Mouse (Mus musculus) intestine, embryonic 16.5 days (tissue): ENCODE data around the gene Socs3. TPM values are rescaled to one million over a fixed set of nuclear protein-coding genes. Genes with fewer than 3 reads are reported as not detected.
A peak's percentile ranks its signal among the peaks of the same experiment; 100 is the strongest.

Experiments
- ATAC-seq: fragments of 200-750 bp; cut with Nextera tagmentation; 2 replicates; pipeline ENCODE4 v1.8.0; 2017; ENCODE audit warnings: moderate TSS enrichment, moderate library complexity
- H3K27ac ChIP-seq: fragments of 300-500 bp; sonication (generic); 2 replicates; pipeline ENCODE4 v1.5.1; 2014; ENCODE audit warnings: mild to moderate bottlenecking, low read length
- H3K27me3 ChIP-seq: fragments of 300-500 bp; sonication (generic); replicated peaks from 2 replicates; pipeline ENCODE4 v1.6.1; 2014; ENCODE audit warnings: low read length, control low read depth, mixed read lengths; ENCODE audit not compliant: control insufficient read depth, insufficient read depth
- H3K36me3 ChIP-seq: fragments of 300-500 bp; sonication (generic); 2 replicates; pipeline ENCODE4 v1.6.1; 2014; ENCODE audit warnings: low read length, control low read depth; ENCODE audit not compliant: control insufficient read depth, insufficient read depth
- H3K4me1 ChIP-seq: fragments of 300-500 bp; sonication (generic); 2 replicates; pipeline ENCODE4 v1.6.1; 2014; ENCODE audit warnings: low read length, control low read depth, mixed read lengths; ENCODE audit not compliant: control insufficient read depth, insufficient read depth
- H3K4me2 ChIP-seq: fragments of 300-500 bp; sonication (generic); 2 replicates; pipeline ENCODE4 v1.6.1; 2014; ENCODE audit warnings: low read depth, low read length, control low read depth
- H3K4me3 ChIP-seq: fragments of 300-500 bp; sonication (generic); 2 replicates; pipeline ENCODE4 v1.5.1; 2014; ENCODE audit warnings: mild to moderate bottlenecking, low read length
- H3K9ac ChIP-seq: fragments of 300-500 bp; sonication (generic); 2 replicates; pipeline ENCODE4 v1.6.1; 2014; ENCODE audit warnings: low read depth, low read length
- H3K9me3 ChIP-seq: fragments of 300-500 bp; sonication (generic); 2 replicates; pipeline ENCODE4 v1.6.1; 2016; ENCODE audit warnings: low read length, control low read depth; ENCODE audit not compliant: control insufficient read depth
- WGBS: fragments of 180-500 bp; shearing (Covaris S2); extraction: QIAGEN DNeasy Blood & Tissue Kit; methylation state at CpG from one replicate; pipeline ENCODE4 v1.1.7; 2014; 5-methylcytosine and 5-hydroxymethylcytosine counted together
- polyA plus RNA-seq: library from polyadenylated mRNA; unstranded; fragments of >200 nt; fragmentation: Nextera tagmentation; extraction: Ambion mirVana; gene quantifications from 2 replicates; pipeline ENCODE4 v1.2.1, GENCODE M21; 2015

The Socs3 gene
- polyA plus RNA-seq, 1 experiment from 2014 or later = 18.9 TPM

GRCm38 (mm10) chr11:117962228-117963067 is 7.4 kb downstream of the Socs3 start:
- Histone ChIP-seq H3K9ac (peak overlapping the region; percentile 59), H3K27me3 (no peaks in the 10 kb centered on the region), H3K36me3 (peaks cover 3% of the 10 kb centered on the region; the same call in 1 of the 2 replicates), H3K9me3 (no peaks in the 10 kb centered on the region), H3K4me3 (no peak overlapping the region), H3K4me2 (peak overlapping the region; percentile 86), H3K4me1 (peaks cover 64% of the 10 kb centered on the region), H3K27ac (peak overlapping the region; percentile 89)
- peak; percentile 73 for ATAC-seq
- 30% methylated on average over 10 of the region's 10 CpGs for WGBS

- H3K27ac ChIP-seq = no peak overlapping the region
- H3K27me3 ChIP-seq = no peaks in the 10 kb centered on the region
- H3K9ac ChIP-seq = no peak overlapping the region
- H3K4me1 ChIP-seq = peaks cover 47% of the 10 kb centered on the region
- ATAC-seq = no peak
- no peak overlapping the region for H3K4me3 ChIP-seq
- no peak overlapping the region for H3K4me2 ChIP-seq
- H3K36me3 ChIP-seq = no peaks in the 10 kb centered on the region
- no peaks in the 10 kb centered on the region for H3K9me3 ChIP-seq
Measured at GRCm38 (mm10) chr11:117960601-117961000, 9.2 kb downstream of the Socs3 start.

- no peak for ATAC-seq
- no peak overlapping the region for H3K9ac ChIP-seq
- peaks cover 45% of the 10 kb centered on the region for H3K4me1 ChIP-seq
- H3K4me3 ChIP-seq = no peak overlapping the region
- 56% methylated on average over 17 of the region's 17 CpGs for WGBS
- H3K9me3 ChIP-seq = no peaks in the 10 kb centered on the region
- no peak overlapping the region for H3K4me2 ChIP-seq
- H3K27me3 ChIP-seq = no peaks in the 10 kb centered on the region
- H3K27ac ChIP-seq = no peak overlapping the region; the same call in 1 of the 2 replicates
- H3K36me3 ChIP-seq = no peaks in the 10 kb centered on the region
Measured at GRCm38 (mm10) chr11:117959741-117960381, 10.0 kb downstream of the Socs3 start.

GRCm38 (mm10) chr11:117959166-117959565 is 10.7 kb downstream of the Socs3 start:
- Histone ChIP-seq H3K27me3 (no peaks in the 10 kb centered on the region), H3K9me3 (no peaks in the 10 kb centered on the region), H3K4me1 (peaks cover 46% of the 10 kb centered on the region), H3K9ac (no peak overlapping the region), H3K4me2 (no peak overlapping the region), H3K36me3 (no peaks in the 10 kb centered on the region), H3K4me3 (no peak overlapping the region), H3K27ac (no peak overlapping the region)
- WGBS = 85% methylated on average over 4 of the region's 4 CpGs
- ATAC-seq = no peak

GRCm38 (mm10) chr11:117958197-117958596 is 11.7 kb downstream of the Socs3 start:
- Histone ChIP-seq H3K4me2 (no peak overlapping the region), H3K27ac (no peak overlapping the region; the same call in 1 of the 2 replicates)
- 61% methylated on average over 7 of the region's 7 CpGs for whole genome bisulfite sequencing

DNA sequence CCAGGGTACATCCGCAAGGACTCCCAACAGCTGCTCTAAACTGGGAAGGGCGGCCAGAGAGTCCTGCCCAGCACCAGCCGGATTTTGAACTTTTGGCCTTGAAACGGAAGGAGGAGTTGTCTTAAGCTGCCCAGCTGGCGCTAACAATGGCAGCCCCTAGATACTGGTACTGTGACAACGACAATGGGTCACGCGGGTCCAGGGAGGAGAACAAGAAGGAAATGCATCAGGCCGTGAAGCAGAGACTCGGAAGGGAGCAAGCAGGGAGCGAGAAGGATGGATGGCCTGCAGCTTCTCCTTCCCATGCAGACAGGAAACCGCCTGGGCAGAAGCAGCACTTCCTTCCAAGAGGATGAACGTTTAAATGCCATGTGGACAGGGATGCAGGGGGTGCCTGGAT is 14.2 kb downstream of the Socs3 start:
- Histone ChIP-seq H3K9ac (no peak overlapping the region), H3K4me1 (peaks cover 28% of the 10 kb centered on the region), H3K27ac (no peak overlapping the region), H3K9me3 (no peaks in the 10 kb centered on the region), H3K4me2 (no peak overlapping the region), H3K4me3 (no peak overlapping the region), H3K36me3 (no peaks in the 10 kb centered on the region), H3K27me3 (no peaks in the 10 kb centered on the region)
- 57% methylated on average over 13 of the region's 13 CpGs for WGBS
- ATAC-seq = no peak

More at GRCm38 (mm10) chr11:117958197-117958596, 11.7 kb downstream of the Socs3 start:
- Histone ChIP-seq H3K4me1 (peaks cover 42% of the 10 kb centered on the region), H3K4me3 (no peak overlapping the region), H3K9ac (no peak overlapping the region), H3K36me3 (no peaks in the 10 kb centered on the region), H3K27me3 (no peaks in the 10 kb centered on the region), H3K9me3 (no peaks in the 10 kb centered on the region)
- no peak for ATAC-seq

GRCm38 (mm10) chr11:117954819-117955218 is 15.0 kb downstream of the Socs3 start:
- Histone ChIP-seq H3K9ac (no peak overlapping the region), H3K4me1 (peaks cover 30% of the 10 kb centered on the region), H3K4me2 (no peak overlapping the region), H3K4me3 (no peak overlapping the region), H3K27ac (peak overlapping the region; percentile 30; the same call in 1 of the 2 replicates), H3K27me3 (no peaks in the 10 kb centered on the region), H3K36me3 (no peaks in the 10 kb centered on the region), H3K9me3 (no peaks in the 10 kb centered on the region)
- 74% methylated on average over 9 of the region's 9 CpGs for WGBS
- no peak for ATAC-seq

DNA sequence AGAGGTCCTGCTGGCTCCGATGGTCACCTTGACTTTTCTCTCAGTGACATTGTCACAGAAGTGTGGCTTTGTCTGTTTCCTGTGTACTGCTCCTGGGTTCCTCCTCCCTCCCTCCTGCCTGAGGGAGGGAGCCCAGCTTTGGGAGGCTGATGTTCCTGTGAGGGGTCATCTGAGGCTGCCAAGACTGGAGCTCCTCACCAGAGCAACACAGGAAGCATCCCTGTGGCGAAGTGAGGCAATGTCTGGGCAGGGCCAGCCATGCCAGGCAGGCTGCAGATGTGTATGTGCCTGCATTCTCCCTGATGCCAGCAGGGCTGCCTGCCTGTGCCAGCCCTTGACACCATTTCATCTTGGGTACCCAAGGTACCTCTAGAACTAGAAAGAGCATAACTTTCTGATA is 15.8 kb downstream of the Socs3 start:
- no peak overlapping the region for H3K4me3 ChIP-seq
- H3K4me1 ChIP-seq = peaks cover 31% of the 10 kb centered on the region
- no peak overlapping the region for H3K4me2 ChIP-seq
- no peak for ATAC-seq
- H3K9ac ChIP-seq = 0 out of 2 replicates have a peak overlapping the region, but pooled peaks have one; percentile 2
- H3K27me3 ChIP-seq = no peaks in the 10 kb centered on the region
- no peaks in the 10 kb centered on the region for H3K9me3 ChIP-seq
- H3K27ac ChIP-seq = peak overlapping the region; percentile 30
- no peaks in the 10 kb centered on the region for H3K36me3 ChIP-seq
- 64% methylated on average over 2 of the region's 2 CpGs for WGBS

DNA sequence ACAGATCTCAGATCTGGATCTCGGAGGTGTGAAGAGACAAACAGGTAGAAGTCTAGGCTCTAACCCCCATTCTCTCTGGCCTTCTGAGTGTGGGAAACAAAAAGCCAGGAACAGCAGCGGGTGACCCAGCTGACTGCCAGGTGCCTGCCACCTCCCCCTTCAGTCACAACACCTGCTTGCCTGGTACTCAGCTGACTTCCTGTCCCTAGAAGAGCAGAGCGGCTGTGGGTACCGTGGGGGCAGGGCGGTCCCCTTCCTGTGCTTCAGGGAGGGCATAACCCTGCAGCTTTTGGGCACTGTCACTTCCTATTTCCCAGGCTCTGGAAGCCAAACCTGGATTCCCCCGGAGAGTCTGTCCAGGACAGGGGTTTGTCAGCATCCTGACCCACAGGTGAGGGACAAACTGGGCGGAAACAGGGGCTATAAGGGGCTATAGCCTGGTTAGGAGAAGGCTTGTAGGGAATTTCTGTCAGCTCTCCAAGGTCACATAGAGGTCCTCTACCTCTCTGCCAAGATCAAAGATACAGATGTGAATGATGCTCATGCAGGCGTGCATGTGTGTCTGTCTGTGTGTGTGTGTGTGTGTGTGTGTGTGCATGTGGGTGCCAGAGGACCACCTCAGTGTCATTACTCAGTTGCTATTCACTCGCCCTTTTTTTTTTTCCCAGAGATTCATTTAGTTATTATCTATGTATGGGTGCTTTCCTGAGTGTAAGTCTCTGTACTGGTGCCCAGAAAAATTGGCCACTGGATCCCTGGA is 17.5 kb downstream of the Socs3 start:
- Histone ChIP-seq H3K4me1 (peaks cover 29% of the 10 kb centered on the region), H3K9ac (no peak overlapping the region), H3K4me2 (no peak overlapping the region), H3K27ac (no peak overlapping the region), H3K9me3 (no peaks in the 10 kb centered on the region), H3K36me3 (no peaks in the 10 kb centered on the region), H3K4me3 (no peak overlapping the region), H3K27me3 (no peaks in the 10 kb centered on the region)
- no peak for ATAC-seq
- 66% methylated on average over 9 of the region's 9 CpGs for WGBS
